Mouse (Mus musculus) lung, postnatal 0 days (tissue): ENCODE data around the gene Naa38.

Experiments
- CTCF ChIP-seq: IDR thresholded peaks from 2 replicates; pipeline ENCODE4 v1.5.1; 2016; ENCODE audit warnings: antibody characterized with exemption, mild to moderate bottlenecking
- EP300 ChIP-seq: IDR thresholded peaks from 2 replicates; pipeline ENCODE4 v1.6.1; 2016; ENCODE audit warnings: antibody characterized with exemption, mild to moderate bottlenecking, control low read depth

- TF ChIP-seq EP300 (no peak), CTCF (no peak)
Measured at GRCm38 (mm10) chr11:69370817-69371215, 24.5 kb upstream of the Naa38 start.
